Mouse (Mus musculus) E14TG2a.4 (cell line): ENCODE data around the gene Anp32a.

Experiments used
- CTCF ChIP-seq: conservative IDR thresholded peaks from 2 replicates; pipeline ENCODE4 v1.5.1; 2014; ENCODE audit warnings: low read length
- NANOG ChIP-seq: IDR thresholded peaks from 2 replicates; pipeline ENCODE4 v1.6.1; 2014; ENCODE audit warnings: borderline replicate concordance, low read length, mixed read lengths

- TF ChIP-seq CTCF (no peak), NANOG (no peak)
Measured at GRCm38 (mm10) chr9:62421027-62421426, 79.9 kb downstream of the Anp32a start.
